Mouse (Mus musculus): ENCODE results near the gene Ikzf1. TPM values are rescaled to one million over a fixed set of nuclear protein-coding genes. Genes with fewer than 3 reads are reported as not detected.

The Ikzf1 gene
- polyA plus RNA-seq (2015; fragmentation: Nextera tagmentation; extraction: Ambion mirVana): 3.9 and 15.1 TPM in 2 replicates

- ATAC-seq (replicated peaks; ENCODE audit: extremely low read depth, insufficient read depth, low FRiP score): 0 out of 2 replicates have a peak, but pooled peaks have one; percentile 35
- peaks cover 7% of the 10 kb centered on the region for H3K4me1 ChIP-seq (ENCODE audit: control insufficient read depth, insufficient read depth, low read length)
- WGBS: under 1% methylated on average over 81 of the region's 100 CpGs
- no peaks in the 10 kb centered on the region for H3K36me3 ChIP-seq (ENCODE audit: control insufficient read depth, insufficient read depth)
- H3K27me3 ChIP-seq (ENCODE audit: control insufficient read depth, insufficient read depth, low read length): peaks cover 43% of the 10 kb centered on the region
- H3K4me2 ChIP-seq (ENCODE audit: low read depth, low read length): peak within 1 kb of the TSS; percentile 99
- H3K4me3 ChIP-seq (ENCODE audit: low read length): peak within 1 kb of the TSS; percentile 80
- peak within 1 kb of the TSS; percentile 78 for H3K9ac ChIP-seq (ENCODE audit: low read length)
- no peaks in the 10 kb centered on the region for H3K9me3 ChIP-seq (replicated peaks; ENCODE audit: control insufficient read depth, low read length)
- peak within 1 kb of the TSS; percentile 53 for H3K27ac ChIP-seq (ENCODE audit: low read length)
Measured at GRCm38 (mm10) chr11:11684930-11685852, at the start of gene Ikzf1. TSS of gene Ikzf1 (plus strand) at chr11:11685003.

GRCm38 (mm10) chr11:11644303-11644702 lies 40.5 kb upstream of the Ikzf1 start:
- no peaks in the 10 kb centered on the region for H3K27me3 ChIP-seq (ENCODE audit: control insufficient read depth, insufficient read depth, low read length)
- H3K9ac ChIP-seq (ENCODE audit: low read length): no peak overlapping the region
- H3K4me3 ChIP-seq (ENCODE audit: low read length): no peak overlapping the region
- H3K9me3 ChIP-seq (replicated peaks; ENCODE audit: control insufficient read depth, low read length): no peaks in the 10 kb centered on the region
- no peaks in the 10 kb centered on the region for H3K36me3 ChIP-seq (ENCODE audit: control insufficient read depth, insufficient read depth)
- no peak for ATAC-seq (replicated peaks; ENCODE audit: extremely low read depth, insufficient read depth, low FRiP score)
- H3K27ac ChIP-seq (ENCODE audit: low read length): no peak overlapping the region
- H3K4me2 ChIP-seq (ENCODE audit: low read depth, low read length): no peak overlapping the region
- H3K4me1 ChIP-seq (ENCODE audit: control insufficient read depth, insufficient read depth, low read length): no peaks in the 10 kb centered on the region

- ATAC-seq (replicated peaks; ENCODE audit: extremely low read depth, insufficient read depth, low FRiP score): no peak
- Histone ChIP-seq H3K27me3 (ENCODE audit: control insufficient read depth, insufficient read depth, low read length) (no peaks in the 10 kb centered on the region), H3K4me2 (ENCODE audit: low read depth, low read length) (no peak overlapping the region), H3K27ac (ENCODE audit: low read length) (no peak overlapping the region; the same call in 1 of the 2 replicates), H3K4me3 (ENCODE audit: low read length) (no peak overlapping the region), H3K36me3 (ENCODE audit: control insufficient read depth, insufficient read depth) (no peaks in the 10 kb centered on the region), H3K9ac (ENCODE audit: low read length) (no peak overlapping the region), H3K9me3 (replicated peaks; ENCODE audit: control insufficient read depth, low read length) (no peaks in the 10 kb centered on the region), H3K4me1 (ENCODE audit: control insufficient read depth, insufficient read depth, low read length) (no peaks in the 10 kb centered on the region)
- WGBS: 62% methylated on average over 3 of the region's 3 CpGs
Measured at GRCm38 (mm10) chr11:11656388-11656787, 28.4 kb upstream of the Ikzf1 start.

GRCm38 (mm10) chr11:11656995-11657530 lies 27.7 kb upstream of the Ikzf1 start:
- ATAC-seq (replicated peaks; ENCODE audit: extremely low read depth, insufficient read depth, low FRiP score): peak; percentile 57
- no peak overlapping the region for H3K4me3 ChIP-seq (ENCODE audit: low read length)
- 48% methylated on average over 5 of the region's 5 CpGs for WGBS
- no peaks in the 10 kb centered on the region for H3K9me3 ChIP-seq (replicated peaks; ENCODE audit: control insufficient read depth, low read length)
- H3K27ac ChIP-seq (ENCODE audit: low read length): no peak overlapping the region; the same call in 1 of the 2 replicates
- no peaks in the 10 kb centered on the region for H3K36me3 ChIP-seq (ENCODE audit: control insufficient read depth, insufficient read depth)
- no peak overlapping the region for H3K4me2 ChIP-seq (ENCODE audit: low read depth, low read length)
- H3K9ac ChIP-seq (ENCODE audit: low read length): no peak overlapping the region
- no peaks in the 10 kb centered on the region for H3K4me1 ChIP-seq (ENCODE audit: control insufficient read depth, insufficient read depth, low read length)
- no peaks in the 10 kb centered on the region for H3K27me3 ChIP-seq (ENCODE audit: control insufficient read depth, insufficient read depth, low read length)

- no peak; the same call in 1 of the 2 replicates for ATAC-seq (replicated peaks; ENCODE audit: extremely low read depth, insufficient read depth, low FRiP score)
- peak overlapping the region; percentile 14; the same call in 1 of the 2 replicates for H3K27ac ChIP-seq (ENCODE audit: low read length)
- WGBS: 76% methylated on average over 4 of the region's 4 CpGs
Measured at GRCm38 (mm10) chr11:11657634-11658033, 27.2 kb upstream of the Ikzf1 start.

GRCm38 (mm10) chr11:11658834-11659233 lies 26.0 kb upstream of the Ikzf1 start:
- H3K27me3 ChIP-seq (ENCODE audit: control insufficient read depth, insufficient read depth, low read length): no peaks in the 10 kb centered on the region
- ATAC-seq (replicated peaks; ENCODE audit: extremely low read depth, insufficient read depth, low FRiP score): no peak
- H3K9ac ChIP-seq (ENCODE audit: low read length): no peak overlapping the region
- H3K27ac ChIP-seq (ENCODE audit: low read length): no peak overlapping the region
- WGBS: 64% methylated on average over 4 of the region's 4 CpGs
- H3K4me3 ChIP-seq (ENCODE audit: low read length): no peak overlapping the region
- H3K9me3 ChIP-seq (replicated peaks; ENCODE audit: control insufficient read depth, low read length): no peaks in the 10 kb centered on the region
- H3K4me1 ChIP-seq (ENCODE audit: control insufficient read depth, insufficient read depth, low read length): no peaks in the 10 kb centered on the region
- H3K4me2 ChIP-seq (ENCODE audit: low read depth, low read length): no peak overlapping the region
- H3K36me3 ChIP-seq (ENCODE audit: control insufficient read depth, insufficient read depth): no peaks in the 10 kb centered on the region

More at GRCm38 (mm10) chr11:11657634-11658033, 27.2 kb upstream of the Ikzf1 start:
- Histone ChIP-seq H3K4me1 (ENCODE audit: control insufficient read depth, insufficient read depth, low read length) (no peaks in the 10 kb centered on the region), H3K9me3 (replicated peaks; ENCODE audit: control insufficient read depth, low read length) (no peaks in the 10 kb centered on the region), H3K27me3 (ENCODE audit: control insufficient read depth, insufficient read depth, low read length) (no peaks in the 10 kb centered on the region), H3K36me3 (ENCODE audit: control insufficient read depth, insufficient read depth) (no peaks in the 10 kb centered on the region), H3K9ac (ENCODE audit: low read length) (no peak overlapping the region), H3K4me3 (ENCODE audit: low read length) (no peak overlapping the region), H3K4me2 (ENCODE audit: low read depth, low read length) (no peak overlapping the region)

GRCm38 (mm10) chr11:11660651-11661050 lies 24.2 kb upstream of the Ikzf1 start:
- no peaks in the 10 kb centered on the region for H3K4me1 ChIP-seq (ENCODE audit: control insufficient read depth, insufficient read depth, low read length)
- no peaks in the 10 kb centered on the region for H3K27me3 ChIP-seq (ENCODE audit: control insufficient read depth, insufficient read depth, low read length)
- H3K36me3 ChIP-seq (ENCODE audit: control insufficient read depth, insufficient read depth): no peaks in the 10 kb centered on the region
- H3K4me2 ChIP-seq (ENCODE audit: low read depth, low read length): no peak overlapping the region
- WGBS: 74% methylated on average over 4 of the region's 4 CpGs
- no peak overlapping the region for H3K27ac ChIP-seq (ENCODE audit: low read length)
- H3K9ac ChIP-seq (ENCODE audit: low read length): no peak overlapping the region
- no peak overlapping the region for H3K4me3 ChIP-seq (ENCODE audit: low read length)
- ATAC-seq (replicated peaks; ENCODE audit: extremely low read depth, insufficient read depth, low FRiP score): no peak; the same call in 1 of the 2 replicates
- H3K9me3 ChIP-seq (replicated peaks; ENCODE audit: control insufficient read depth, low read length): no peaks in the 10 kb centered on the region

GRCm38 (mm10) chr11:11667254-11667921 lies 17.4 kb upstream of the Ikzf1 start:
- Histone ChIP-seq H3K9me3 (replicated peaks; ENCODE audit: control insufficient read depth, low read length) (no peaks in the 10 kb centered on the region), H3K9ac (ENCODE audit: low read length) (no peak overlapping the region), H3K4me3 (ENCODE audit: low read length) (no peak overlapping the region), H3K27ac (ENCODE audit: low read length) (peak overlapping the region; percentile 53; the same call in 1 of the 2 replicates), H3K4me2 (ENCODE audit: low read depth, low read length) (no peak overlapping the region), H3K4me1 (ENCODE audit: control insufficient read depth, insufficient read depth, low read length) (no peaks in the 10 kb centered on the region), H3K36me3 (ENCODE audit: control insufficient read depth, insufficient read depth) (no peaks in the 10 kb centered on the region), H3K27me3 (ENCODE audit: control insufficient read depth, insufficient read depth, low read length) (no peaks in the 10 kb centered on the region)
- WGBS: 76% methylated on average over 4 of the region's 4 CpGs
- ATAC-seq (replicated peaks; ENCODE audit: extremely low read depth, insufficient read depth, low FRiP score): no peak

Data from heart, embryonic 16.5 days (tissue).